Mouse (Mus musculus): ENCODE measurements around the gene Elavl4.

GRCm38 (mm10) chr4:110292471-110292870, 59.2 kb downstream of the Elavl4 start:
- no peak for TF ChIP-seq CTCF (conservative IDR thresholded peaks at IDR 0.05; ENCODE audit: insufficient read depth, insufficient read length, low read depth, low read length)
- TF ChIP-seq POLR2A (IDR thresholded peaks at IDR 0.05; ENCODE audit: low read depth, low read length) = no peak

All from kidney, adult 2 months (tissue).